Mouse (Mus musculus) ES-E14 (cell line): ENCODE data around the gene Casp7.

ENCODE experiments used
- CHD2 ChIP-seq: IDR thresholded peaks from 2 replicates; pipeline ENCODE4 v1.6.1; 2014; ENCODE audit warnings: mild to moderate bottlenecking, low read depth, low read length, inconsistent platforms
- HCFC1 ChIP-seq: IDR thresholded peaks from 2 replicates; pipeline ENCODE4 v1.6.1; 2012; ENCODE audit warnings: low read length, inconsistent platforms, borderline replicate concordance; ENCODE audit not compliant: insufficient read depth
- MAFK ChIP-seq: IDR thresholded peaks from 2 replicates; pipeline ENCODE4 v1.6.1; 2014; ENCODE audit warnings: mild to moderate bottlenecking, low read depth, low read length, inconsistent platforms; ENCODE audit not compliant: insufficient read depth
- ZC3H11A ChIP-seq: IDR thresholded peaks from 2 replicates; pipeline ENCODE4 v1.6.1; 2012; ENCODE audit warnings: low read depth, mild to moderate bottlenecking, inconsistent platforms, low read length, borderline replicate concordance
- ZNF384 ChIP-seq: IDR thresholded peaks from 2 replicates; pipeline ENCODE4 v1.6.1; 2012; ENCODE audit warnings: low read depth, low read length, inconsistent platforms

DNA sequence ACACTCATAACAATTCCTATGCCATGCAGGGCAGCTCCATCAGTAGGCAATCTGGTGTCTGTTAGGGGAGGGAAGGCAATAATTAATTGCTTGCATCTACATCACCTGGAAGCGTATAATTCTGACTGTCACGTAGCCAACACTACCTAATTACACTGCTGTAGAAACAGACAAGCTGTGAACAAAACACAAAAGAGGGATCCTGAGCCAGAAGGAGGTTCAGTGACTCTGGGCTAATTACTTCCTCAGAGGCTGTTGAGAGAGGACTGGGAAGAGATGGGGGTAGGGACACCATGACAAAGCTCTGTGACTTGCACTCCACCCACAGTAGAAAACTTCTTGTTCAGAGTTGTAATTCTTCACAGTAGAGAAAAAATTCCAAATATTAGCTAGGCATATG is 79.6 kb downstream of the Casp7 start:
- TF ChIP-seq ZNF384 (no peak), MAFK (no peak), CHD2 (no peak), HCFC1 (no peak), ZC3H11A (no peak)
